Mouse (Mus musculus): ENCODE results near the gene Akap5.
A peak's percentile ranks its signal among the peaks of the same experiment; 100 is the strongest.

Gene Akap5

GRCm38 (mm10) chr12:76324679-76325431 lies at the start of gene Akap5:
Gene Akap5 (plus strand): TSS chr12:76324891.
- peak in 1 of 2 experiments; percentile 30 for DNase-seq (ENCODE audit: low spot score in 2 of 2)

GRCm38 (mm10) chr12:76278209-76278608 lies 46.5 kb upstream of the Akap5 start:
- no peak for DNase-seq (ENCODE audit: low spot score in 2 of 2)

DNA sequence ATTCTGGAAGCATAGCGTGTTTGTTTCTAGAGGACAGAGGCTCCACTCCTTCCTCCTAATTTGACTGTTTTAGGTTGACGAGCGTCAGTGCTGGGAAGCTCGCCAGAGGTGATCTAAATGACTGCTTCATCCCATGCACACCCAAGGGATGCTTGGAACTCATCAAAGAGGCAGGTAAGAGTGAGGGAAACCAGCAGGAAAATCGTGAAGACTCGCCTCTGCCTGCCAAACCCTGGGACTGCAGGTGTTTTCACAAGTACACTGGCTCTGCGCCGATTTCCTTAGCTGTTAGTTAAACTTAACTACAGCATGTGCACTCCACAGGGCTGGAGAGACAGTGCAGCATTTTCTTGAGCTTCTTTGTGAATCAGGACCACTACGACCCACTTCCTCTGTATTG lies 44.1 kb upstream of the Akap5 start:
- DNase-seq (ENCODE audit: low spot score in 2 of 2) = no peak

- DNase-seq (ENCODE audit: low spot score in 2 of 2) = no peak
Observed at GRCm38 (mm10) chr12:76281111-76281660, 43.5 kb upstream of the Akap5 start.

- no peak for DNase-seq (ENCODE audit: low spot score in 2 of 2)
Observed at GRCm38 (mm10) chr12:76282132-76282531, 42.6 kb upstream of the Akap5 start.

GRCm38 (mm10) chr12:76282532-76283173 lies 42.0 kb upstream of the Akap5 start:
- DNase-seq (ENCODE audit: low spot score in 2 of 2) = no peak

DNA sequence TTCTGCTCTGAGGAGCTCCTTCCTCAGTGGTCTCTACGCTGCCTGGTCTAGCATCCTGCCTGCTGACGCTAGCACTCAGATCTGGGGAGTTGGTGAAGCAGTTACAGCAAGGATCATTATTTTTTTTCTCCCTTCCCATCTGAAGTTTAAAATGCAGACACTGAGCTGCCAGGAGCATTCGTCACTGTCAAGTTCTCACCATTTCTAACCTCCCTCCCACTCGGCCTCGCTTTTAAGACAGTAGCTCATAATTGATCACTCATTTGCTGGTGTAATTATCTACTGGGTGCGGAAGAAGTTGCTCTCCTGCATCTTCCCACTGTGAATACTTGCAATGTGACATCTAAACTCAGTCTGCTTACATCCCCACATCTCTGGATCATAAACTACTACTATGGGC lies 39.3 kb upstream of the Akap5 start:
- DNase-seq (ENCODE audit: low spot score in 2 of 2) = no peak

DNA sequence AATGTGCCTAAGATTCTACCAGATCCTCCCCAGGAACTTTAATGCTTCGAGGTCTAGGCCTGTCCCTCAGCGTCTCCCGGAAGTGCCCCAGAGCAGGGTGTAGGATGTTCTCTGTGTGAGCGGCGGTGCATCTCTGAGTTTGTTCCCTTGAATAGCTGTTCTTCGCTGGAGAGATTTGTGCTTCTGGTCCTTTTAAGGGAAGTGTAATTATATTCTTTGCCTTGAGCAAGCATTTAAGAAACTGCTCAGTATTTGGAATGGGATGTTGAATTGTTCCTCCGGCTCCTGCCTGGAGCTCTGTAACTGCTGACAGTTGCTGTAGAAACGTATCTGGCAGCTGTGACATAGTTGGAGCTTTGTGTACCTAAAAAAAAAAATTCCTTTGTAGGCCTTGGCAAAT lies 36.7 kb upstream of the Akap5 start:
- DNase-seq (ENCODE audit: low spot score in 2 of 2) = no peak

DNA sequence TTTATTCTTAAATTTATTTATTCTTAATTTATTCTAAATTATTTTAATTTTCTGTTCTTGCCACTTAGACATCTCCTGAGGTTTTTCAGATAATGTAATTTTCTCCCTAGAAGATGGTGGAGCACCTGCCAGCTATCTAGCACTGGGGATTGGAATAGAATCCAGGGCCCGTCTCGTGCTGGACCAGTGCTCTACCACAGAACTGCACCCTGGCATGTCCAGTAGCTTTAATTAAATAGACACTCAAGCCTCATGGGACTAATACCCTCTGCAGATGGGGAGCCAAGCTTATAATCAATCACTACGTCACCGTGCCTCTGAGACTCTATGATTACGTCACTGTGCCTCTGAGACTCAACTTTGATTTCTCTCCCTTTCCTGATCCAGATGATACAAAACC lies 36.2 kb upstream of the Akap5 start:
- DNase-seq (ENCODE audit: low spot score in 2 of 2) = no peak

DNA sequence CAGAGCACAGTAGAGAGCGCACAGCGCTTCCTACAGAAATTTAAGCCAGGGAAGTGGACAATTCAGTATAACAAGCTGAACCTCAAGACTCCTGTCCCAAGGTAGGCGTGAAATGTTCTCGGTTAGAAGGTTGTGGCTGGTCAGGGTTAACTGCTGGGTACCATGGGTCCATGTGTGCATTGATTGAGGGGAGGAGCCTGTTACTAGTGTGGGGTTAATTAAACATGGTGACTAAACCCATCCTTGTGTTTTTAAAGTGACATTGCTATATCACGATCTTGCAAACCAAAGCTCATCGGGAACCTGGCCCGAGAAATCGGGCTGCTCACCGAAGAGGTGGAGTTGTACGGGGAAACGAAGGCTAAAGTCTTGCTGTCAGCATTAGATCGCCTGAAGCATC lies 35.3 kb upstream of the Akap5 start:
- DNase-seq (ENCODE audit: low spot score in 2 of 2) = no peak

GRCm38 (mm10) chr12:76290271-76290670 lies 34.4 kb upstream of the Akap5 start:
- DNase-seq (ENCODE audit: low spot score in 2 of 2) = no peak

GRCm38 (mm10) chr12:76293192-76293591 lies 31.5 kb upstream of the Akap5 start:
- peak; percentile 32 to 48 for DNase-seq (ENCODE audit: low spot score in 2 of 2)

DNA sequence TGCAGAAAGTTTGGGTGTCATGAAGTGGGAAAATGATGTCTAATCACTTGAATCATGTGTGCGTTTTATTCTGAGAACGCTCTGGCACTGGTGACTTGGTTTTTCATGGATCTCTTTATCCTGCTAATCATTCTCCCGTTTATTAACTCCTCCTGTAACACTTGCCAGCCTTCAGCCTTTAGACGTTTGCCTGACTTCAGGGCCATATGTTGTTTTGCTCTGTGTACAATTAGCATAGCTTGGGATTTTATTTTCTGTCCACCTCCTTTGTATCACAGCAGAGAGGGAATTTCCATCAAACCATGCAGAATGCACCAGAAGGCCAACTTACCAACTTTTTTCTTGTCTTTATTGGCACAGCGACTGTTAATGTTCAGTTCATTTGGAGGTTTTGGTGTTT lies 26.9 kb upstream of the Akap5 start:
- DNase-seq (ENCODE audit: low spot score in 2 of 2) = no peak

DNA sequence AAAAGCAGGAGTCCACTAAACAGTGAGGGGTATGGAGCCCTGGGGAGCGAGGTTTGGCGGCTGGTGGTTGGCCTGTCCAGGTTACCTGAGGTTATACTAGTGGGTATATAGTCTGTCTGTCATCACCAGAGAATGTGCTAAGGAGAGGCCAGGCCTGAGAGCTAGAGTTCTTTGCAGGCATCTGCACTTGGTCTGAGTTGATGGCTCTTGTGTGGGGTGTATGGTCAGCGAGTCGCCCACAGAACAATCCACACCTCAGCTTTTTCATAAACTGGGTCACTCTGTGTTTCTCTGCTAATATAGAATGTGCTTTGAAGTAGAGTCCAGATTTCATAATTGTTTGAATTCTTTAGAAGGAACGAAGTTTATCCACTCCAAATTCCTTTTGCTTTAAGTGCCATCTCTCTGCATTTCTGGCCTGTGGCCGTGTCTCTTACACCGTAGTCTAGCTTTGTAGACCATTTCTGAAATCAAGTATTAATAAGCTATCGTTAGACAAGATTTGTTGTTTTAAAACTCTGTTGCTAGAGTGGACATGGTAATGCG lies 25.3 kb upstream of the Akap5 start:
- no peak for DNase-seq (ENCODE audit: low spot score in 2 of 2)

- no peak for DNase-seq (ENCODE audit: low spot score in 2 of 2)
Observed at GRCm38 (mm10) chr12:76300367-76300766, 24.3 kb upstream of the Akap5 start.

- no peak for DNase-seq (ENCODE audit: low spot score in 2 of 2)
Observed at GRCm38 (mm10) chr12:76303474-76303873, 21.2 kb upstream of the Akap5 start.

DNA sequence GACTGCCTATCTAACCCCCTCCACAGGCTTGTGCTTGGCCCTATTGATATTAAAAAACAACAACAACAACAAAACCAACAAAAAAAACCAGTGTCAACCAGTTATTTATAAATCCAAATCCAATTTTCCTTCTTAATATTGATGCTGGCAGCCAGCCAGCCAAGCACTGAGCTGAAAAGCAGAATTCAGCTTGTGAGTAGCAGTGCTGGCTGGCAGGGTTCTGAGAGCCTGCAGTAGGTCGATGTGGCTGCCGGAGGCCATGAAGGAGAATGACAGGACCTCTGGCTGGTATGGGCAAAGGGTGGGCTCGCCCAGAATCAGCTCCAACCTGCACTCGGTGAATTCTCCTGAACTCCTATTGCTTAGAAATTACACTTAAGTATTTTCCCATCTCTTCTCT lies 20.5 kb upstream of the Akap5 start:
- no peak for DNase-seq (ENCODE audit: low spot score in 2 of 2)

- no peak for DNase-seq (ENCODE audit: low spot score in 2 of 2)
Observed at GRCm38 (mm10) chr12:76305107-76305506, 19.6 kb upstream of the Akap5 start.

- no peak for DNase-seq (ENCODE audit: low spot score in 2 of 2)
Observed at GRCm38 (mm10) chr12:76306852-76307561, 17.7 kb upstream of the Akap5 start.

- no peak for DNase-seq (ENCODE audit: low spot score in 2 of 2)
Observed at GRCm38 (mm10) chr12:76307964-76308363, 16.7 kb upstream of the Akap5 start.

GRCm38 (mm10) chr12:76308436-76308835 lies 16.3 kb upstream of the Akap5 start:
- no peak for DNase-seq (ENCODE audit: low spot score in 2 of 2)

- no peak for DNase-seq (ENCODE audit: low spot score in 2 of 2)
Observed at GRCm38 (mm10) chr12:76310007-76310406, 14.7 kb upstream of the Akap5 start.
